Mouse (Mus musculus): Measurements from ENCODE around the gene Rnf220.

GRCm38 (mm10) chr4:117235822-117236221 lies 261.0 kb downstream of the Rnf220 start:
- TF ChIP-seq EP300 (IDR thresholded peaks at IDR 0.05; ENCODE audit: low read depth) (no peak), CTCF (IDR thresholded peaks at IDR 0.05; ENCODE audit: low read depth) (no peak)
